Mouse (Mus musculus): ENCODE results near the gene Mettl9. TPM values are rescaled to one million over a fixed set of nuclear protein-coding genes. Genes with fewer than 3 reads are reported as not detected.
A peak's percentile ranks its signal among the peaks of the same experiment; 100 is the strongest.

Gene Mettl9
- total RNA-seq, 2 experiments from 2014 or later, result 77.5 to 80.5 TPM

GRCm38 (mm10) chr7:121088745-121089144 is 54.5 kb downstream of the Mettl9 start:
- intact Hi-C loops (cut with DNase I), result no loop called here
- DNase-seq (ENCODE audit: low spot score), result no peak

GRCm38 (mm10) chr7:121090748-121091147 is 56.5 kb downstream of the Mettl9 start:
- no peak for DNase-seq (ENCODE audit: low spot score)
- intact Hi-C loops (cut with DNase I), result no loop called here

- DNase-seq (ENCODE audit: low spot score), result no peak
- intact Hi-C loops (cut with DNase I), result no loop called here
Observed at GRCm38 (mm10) chr7:121093026-121093425, 58.8 kb downstream of the Mettl9 start.

- intact Hi-C loops (cut with DNase I), result no loop called here
- DNase-seq (ENCODE audit: low spot score), result no peak
Observed at GRCm38 (mm10) chr7:121098614-121099389, 64.6 kb downstream of the Mettl9 start.

- intact Hi-C loops (cut with DNase I), result no loop called here
- peak; percentile 16 for DNase-seq (ENCODE audit: low spot score)
Observed at GRCm38 (mm10) chr7:121107851-121108250, 73.6 kb downstream of the Mettl9 start.

- intact Hi-C loops (cut with DNase I), result loop anchor here (10.0 kb wide), 1 partner anchor 277 kb away; no protein-coding TSS in a partner anchor
- DNase-seq (ENCODE audit: low spot score), result no peak
Observed at GRCm38 (mm10) chr7:121111321-121111720, 77.1 kb downstream of the Mettl9 start.

GRCm38 (mm10) chr7:121111762-121112161 is 77.5 kb downstream of the Mettl9 start:
- intact Hi-C loops (cut with DNase I), result loop anchor here (10.0 kb wide), 1 partner anchor 277 kb away; no protein-coding TSS in a partner anchor
- no peak for DNase-seq (ENCODE audit: low spot score)

- intact Hi-C loops (cut with DNase I), result loop anchor here (1.0 kb wide), 2 partner anchors 43 to 186 kb away; no protein-coding TSS in a partner anchor
- DNase-seq (ENCODE audit: low spot score), result peak; percentile 42
Observed at GRCm38 (mm10) chr7:121120143-121120818, 86.0 kb downstream of the Mettl9 start.

Other genes starting within 250 kb of the Mettl9 start
- not detected for gene Gm5737, start 222.1 kb upstream of the Mettl9 start, total RNA-seq (2021)
- gene Eef2k, start 191.6 kb upstream of the Mettl9 start, total RNA-seq (2021), result 10 to 100 TPM; 27.7 to 32.5 TPM
- 1 to 10 TPM; 8.2 to 8.7 TPM for gene Polr3e, start 116.7 kb upstream of the Mettl9 start, total RNA-seq (2021)
- 10 to 100 TPM; 14.8 to 21.9 TPM for gene Cdr2, start 52.1 kb upstream of the Mettl9 start, total RNA-seq (2021)
- gene Mfsd13b, start 51.9 kb upstream of the Mettl9 start, total RNA-seq (2021), result not detected
- gene Igsf6, start 40.1 kb downstream of the Mettl9 start, total RNA-seq (2021), result 1 to 10 TPM; 1.7 TPM
- gene Otoa, start 47.2 kb downstream of the Mettl9 start, total RNA-seq (2021), result under 1 TPM; 0.14 to 0.21 TPM

Measured in heart, postnatal 25 days (tissue).